Mouse (Mus musculus) stomach, postnatal 0 days (tissue): ENCODE data around the gene Pa2g4. TPM values are rescaled to one million over a fixed set of nuclear protein-coding genes. Genes with fewer than 3 reads are reported as not detected.
"Not testable (repeated sequence)": the region's sequence is repeated elsewhere in the genome, so short reads cannot be mapped to it uniquely, and the experiment has no call there.

Experiments
- ATAC-seq: fragments of 200-750 bp; cut with Nextera tagmentation; 2 replicates; pipeline ENCODE4 v1.8.0; 2017; ENCODE audit not compliant: low FRiP score, low TSS enrichment
- DNase-seq: peaks from one replicate; pipeline ENCODE4 v3.0.0-alpha.2; 2016; ENCODE audit warnings: low spot score
- H3K27ac ChIP-seq: fragments of 300-500 bp; sonication (generic); replicated peaks from 2 replicates; pipeline ENCODE4 v1.5.1; 2014; ENCODE audit warnings: mild to moderate bottlenecking, control low read depth
- H3K27me3 ChIP-seq: fragments of 300-500 bp; sonication (generic); 2 replicates; pipeline ENCODE4 v1.6.1; 2014; ENCODE audit warnings: low read length; ENCODE audit not compliant: control insufficient read depth, insufficient read depth
- H3K36me3 ChIP-seq: fragments of 300-500 bp; sonication (generic); 2 replicates; pipeline ENCODE4 v1.6.1; 2014; ENCODE audit warnings: low read length, mixed read lengths; ENCODE audit not compliant: control insufficient read depth, insufficient read depth
- H3K4me1 ChIP-seq: fragments of 300-500 bp; sonication (generic); replicated peaks from 2 replicates; pipeline ENCODE4 v1.6.1; 2014; ENCODE audit warnings: antibody characterized with exemption; ENCODE audit not compliant: control insufficient read depth, insufficient read depth
- H3K4me2 ChIP-seq: fragments of 300-500 bp; sonication (generic); replicated peaks from 2 replicates; pipeline ENCODE4 v1.6.1; 2014; ENCODE audit warnings: low read depth, mild to moderate bottlenecking, control low read depth, moderate library complexity
- H3K4me3 ChIP-seq: fragments of 300-500 bp; sonication (generic); 2 replicates; pipeline ENCODE4 v1.5.1; 2014; ENCODE audit warnings: low read depth, low read length, control low read depth
- H3K9ac ChIP-seq: fragments of 300-500 bp; sonication (generic); 2 replicates; pipeline ENCODE4 v1.6.1; 2014; ENCODE audit warnings: mild to moderate bottlenecking, low read length, control low read depth, mixed read lengths
- H3K9me3 ChIP-seq: fragments of 300-500 bp; sonication (generic); 2 replicates; pipeline ENCODE4 v1.6.1; 2016; ENCODE audit warnings: low read length; ENCODE audit not compliant: control insufficient read depth
- CTCF ChIP-seq: IDR thresholded peaks from 2 replicates; pipeline ENCODE4 v1.5.1; 2016; ENCODE audit warnings: antibody characterized with exemption, low read depth, mild to moderate bottlenecking, moderate library complexity
- EP300 ChIP-seq: optimal IDR thresholded peaks from 2 replicates; pipeline ENCODE3; 2016; ENCODE audit warnings: antibody characterized with exemption
- WGBS: fragments of 180-500 bp; shearing (Covaris S2); extraction: QIAGEN DNeasy Blood & Tissue Kit; methylation state at CpG from one replicate; pipeline ENCODE4 v1.1.7; 2014; 5-methylcytosine and 5-hydroxymethylcytosine counted together
- polyA plus RNA-seq: library from polyadenylated mRNA; unstranded; fragments of >200 nt; fragmentation: Nextera tagmentation; extraction: Ambion mirVana; gene quantifications from 2 replicates; pipeline ENCODE4 v1.2.1, GENCODE M21; 2015

Pa2g4 gene
- polyA plus RNA-seq, 1 experiment from 2014 or later: 135 TPM

GRCm38 (mm10) chr10:128575063-128575462 is 9.3 kb upstream of the Pa2g4 start:
- WGBS: 97% methylated on average over 2 of the region's 2 CpGs
- no peak for DNase-seq
- TF ChIP-seq EP300 (no peak), CTCF (peak; percentile 65)

GRCm38 (mm10) chr10:128565206-128565787 is 490 bp downstream of the Pa2g4 start:
- Histone ChIP-seq H3K4me1 (no peaks in the 10 kb centered on the region), H3K27ac (peak overlapping the region; percentile 93), H3K9me3 (no peaks in the 10 kb centered on the region), H3K4me2 (peak overlapping the region; percentile 81), H3K36me3 (peaks cover 13% of the 10 kb centered on the region), H3K9ac (peak overlapping the region; percentile 91), H3K27me3 (no peaks in the 10 kb centered on the region), H3K4me3 (peak overlapping the region; percentile 82)
- DNase-seq (peak; percentile 67), ATAC-seq (peak; percentile 17)
- TF ChIP-seq CTCF (0 out of 2 replicates have a peak, but pooled peaks have one; percentile 17), EP300 (no peak)
- under 1% methylated on average over 45 of the region's 46 CpGs for WGBS

More at GRCm38 (mm10) chr10:128575063-128575462, 9.3 kb upstream of the Pa2g4 start:
- H3K9me3 ChIP-seq: no peaks in the 10 kb centered on the region
- H3K4me2 ChIP-seq: no peak overlapping the region
- H3K27me3 ChIP-seq: no peaks in the 10 kb centered on the region
- H3K36me3 ChIP-seq: peaks cover under 1% of the 10 kb centered on the region
- H3K4me1 ChIP-seq: no peaks in the 10 kb centered on the region
- H3K27ac ChIP-seq: no peak overlapping the region
- no peak overlapping the region for H3K9ac ChIP-seq
- no peak overlapping the region for H3K4me3 ChIP-seq
- ATAC-seq: no peak

- WGBS: 71% methylated on average over 6 of the region's 6 CpGs
- Histone ChIP-seq H3K9me3 (no peaks in the 10 kb centered on the region), H3K4me3 (no peak overlapping the region), H3K9ac (peak overlapping the region; percentile 2; the same call in 1 of the 2 replicates), H3K4me1 (no peaks in the 10 kb centered on the region), H3K4me2 (no peak overlapping the region), H3K27me3 (no peaks in the 10 kb centered on the region), H3K36me3 (peaks cover 11% of the 10 kb centered on the region), H3K27ac (no peak overlapping the region)
- no peak for ATAC-seq
- TF ChIP-seq EP300 (no peak), CTCF (no peak)
- DNase-seq: no peak
Observed at GRCm38 (mm10) chr10:128563544-128563943, 2.2 kb downstream of the Pa2g4 start.

GRCm38 (mm10) chr10:128556963-128557362 is 8.8 kb downstream of the Pa2g4 start:
- DNase-seq: no peak
- no peak overlapping the region for H3K4me3 ChIP-seq
- H3K4me2 ChIP-seq: no peak overlapping the region
- peaks cover 9% of the 10 kb centered on the region for H3K36me3 ChIP-seq
- no peaks in the 10 kb centered on the region for H3K4me1 ChIP-seq
- H3K9me3 ChIP-seq: no peaks in the 10 kb centered on the region
- no peak for ATAC-seq
- H3K27me3 ChIP-seq: no peaks in the 10 kb centered on the region
- 80% methylated on average over 6 of the region's 6 CpGs for WGBS
- no peak overlapping the region for H3K27ac ChIP-seq
- H3K9ac ChIP-seq: no peak overlapping the region
- TF ChIP-seq EP300: no peak
- no peak for TF ChIP-seq CTCF

DNA sequence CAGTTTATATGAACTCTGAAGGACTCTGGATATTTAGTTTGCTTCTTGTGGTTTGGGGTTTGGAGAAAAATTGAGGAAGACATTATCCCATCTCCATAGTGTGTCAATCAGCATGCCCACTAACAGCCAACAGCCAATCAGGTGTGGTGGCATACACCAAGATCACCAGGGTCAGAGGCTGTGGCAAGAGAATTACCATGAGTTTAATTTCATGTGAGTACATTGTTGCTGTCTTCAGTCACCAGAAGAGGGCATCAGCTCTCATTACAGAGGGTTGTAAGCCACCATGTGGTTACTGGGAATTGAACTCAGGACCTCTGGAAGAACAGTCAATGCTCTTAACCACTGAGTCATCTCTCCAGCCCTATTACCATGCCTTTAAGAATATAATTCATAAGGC is 9.5 kb downstream of the Pa2g4 start:
- H3K27me3 ChIP-seq: no peaks in the 10 kb centered on the region
- no peak overlapping the region for H3K9ac ChIP-seq
- no peaks in the 10 kb centered on the region for H3K4me1 ChIP-seq
- no peak overlapping the region for H3K27ac ChIP-seq
- no peak for ATAC-seq
- no peak overlapping the region for H3K4me2 ChIP-seq
- TF ChIP-seq CTCF (peak; percentile 60), EP300 (no peak)
- DNase-seq: no peak
- no peak overlapping the region for H3K4me3 ChIP-seq
- peaks cover 9% of the 10 kb centered on the region for H3K36me3 ChIP-seq
- no peaks in the 10 kb centered on the region for H3K9me3 ChIP-seq

GRCm38 (mm10) chr10:128555567-128555966 is 10.2 kb downstream of the Pa2g4 start:
- H3K27ac ChIP-seq, DNase-seq, H3K27me3 ChIP-seq, H3K4me3 ChIP-seq, ATAC-seq, H3K4me1 ChIP-seq, H3K9me3 ChIP-seq, H3K36me3 ChIP-seq, H3K9ac ChIP-seq, H3K4me2 ChIP-seq: not testable (repeated sequence)
- 67% methylated on average over 1 of the region's 1 CpGs for WGBS

GRCm38 (mm10) chr10:128550144-128550823 is 15.5 kb downstream of the Pa2g4 start:
- H3K9ac ChIP-seq, H3K9me3 ChIP-seq, H3K27ac ChIP-seq, DNase-seq, H3K4me3 ChIP-seq, H3K36me3 ChIP-seq, H3K4me2 ChIP-seq, ATAC-seq, H3K27me3 ChIP-seq, H3K4me1 ChIP-seq: not testable (repeated sequence)
- 88% methylated on average over 11 of the region's 11 CpGs for WGBS

GRCm38 (mm10) chr10:128549682-128550057 is 16.1 kb downstream of the Pa2g4 start:
- DNase-seq, H3K4me2 ChIP-seq, H3K27me3 ChIP-seq, H3K27ac ChIP-seq, H3K9me3 ChIP-seq, H3K36me3 ChIP-seq, H3K9ac ChIP-seq, H3K4me3 ChIP-seq, H3K4me1 ChIP-seq, ATAC-seq: not testable (repeated sequence)
- 59% methylated on average over 6 of the region's 6 CpGs for WGBS
